Mouse (Mus musculus): ENCODE results near the gene Slc25a25.

- no peak for TF ChIP-seq CTCF (IDR thresholded peaks at IDR 0.05; ENCODE audit: extremely low read depth, insufficient read depth, low read length)
- TF ChIP-seq POLR2A (IDR thresholded peaks at IDR 0.05; ENCODE audit: extremely low read depth, insufficient read depth, low read length): peak; percentile 46; the same call in 1 of the 2 replicates
These were observed 69.4 kb downstream of the Slc25a25 start, which contains the start of gene 1110008P14Rik for GRCm38 (mm10) chr2:32381775-32382223.

All from cortical plate, adult 2 months (tissue).